Mouse (Mus musculus) lung, adult 2 months (tissue): ENCODE measurements around the gene Cyb561d2.

Experiments used
- CTCF ChIP-seq: fragments of 200-500 bp; IDR thresholded peaks from 2 replicates; pipeline ENCODE4 v1.5.1; 2011; ENCODE audit warnings: mild to moderate bottlenecking, low read length, control low read depth; ENCODE audit not compliant: insufficient read depth
- POLR2A ChIP-seq: fragments of 200-500 bp; IDR thresholded peaks from 2 replicates; pipeline ENCODE4 v1.6.1; 2011; ENCODE audit warnings: low read depth, mild to moderate bottlenecking, control low read depth, low read length, borderline replicate concordance; ENCODE audit errors: extremely low read depth

- no peak for TF ChIP-seq POLR2A
- TF ChIP-seq CTCF, result no peak
Observed at GRCm38 (mm10) chr9:107582509-107583062, 40.6 kb upstream of the Cyb561d2 start.
